Mouse (Mus musculus): Measurements from ENCODE around the gene Cdh13. TPM values are rescaled to one million over a fixed set of nuclear protein-coding genes. Genes with fewer than 3 reads are reported as not detected.
A peak's percentile ranks its signal among the peaks of the same experiment; 100 is the strongest.

The Cdh13 gene
- polyA plus RNA-seq, 1 experiment = 38.3 TPM

DNA sequence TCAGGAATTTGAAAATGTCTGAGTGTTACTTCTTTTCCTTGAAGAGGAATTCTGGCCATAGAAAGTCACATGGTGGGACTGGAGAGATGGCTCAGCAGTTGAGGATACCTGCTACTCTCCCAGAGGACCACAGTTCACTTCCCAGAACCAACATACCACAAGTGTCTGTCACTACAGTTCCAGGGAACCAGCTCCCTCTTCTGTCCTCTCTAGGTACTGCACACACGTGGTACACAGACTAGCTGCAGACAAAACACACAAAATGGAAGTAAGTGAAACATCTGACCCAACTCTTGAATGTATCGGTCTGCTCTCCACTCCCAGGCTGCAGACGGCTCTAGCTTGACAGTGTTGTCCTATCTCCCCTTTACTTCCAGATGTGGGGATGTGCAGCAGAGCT lies 633.0 kb downstream of the Cdh13 start:
- Histone ChIP-seq H3K27ac (ENCODE audit: insufficient read depth, low read length) (no peak overlapping the region), H3K4me1 (ENCODE audit: control insufficient read depth, insufficient read depth, low read length) (no peaks in the 10 kb centered on the region), H3K4me3 (ENCODE audit: insufficient read depth, low read length) (no peak overlapping the region)
- TF ChIP-seq CTCF (IDR thresholded peaks at IDR 0.05; ENCODE audit: extremely low read depth, insufficient read depth, low read length) = no peak

GRCm38 (mm10) chr8:118937412-118937811 lies 653.9 kb downstream of the Cdh13 start:
- TF ChIP-seq POLR2A (IDR thresholded peaks at IDR 0.05; ENCODE audit: extremely low read depth, insufficient read depth, low read length) (no peak), CTCF (IDR thresholded peaks at IDR 0.05; ENCODE audit: extremely low read depth, insufficient read depth, low read length) (no peak)
- H3K4me1 ChIP-seq (ENCODE audit: control insufficient read depth, insufficient read depth, low read length) = no peaks in the 10 kb centered on the region
- no peak overlapping the region for H3K27ac ChIP-seq (ENCODE audit: insufficient read depth, low read length)
- no peak overlapping the region for H3K4me3 ChIP-seq (ENCODE audit: insufficient read depth, low read length)

- H3K27ac ChIP-seq (ENCODE audit: insufficient read depth, low read length) = no peak overlapping the region
- TF ChIP-seq POLR2A (IDR thresholded peaks at IDR 0.05; ENCODE audit: extremely low read depth, insufficient read depth, low read length) = no peak
- TF ChIP-seq CTCF (IDR thresholded peaks at IDR 0.05; ENCODE audit: extremely low read depth, insufficient read depth, low read length) = no peak
- H3K4me3 ChIP-seq (ENCODE audit: insufficient read depth, low read length) = no peak overlapping the region
- H3K4me1 ChIP-seq (ENCODE audit: control insufficient read depth, insufficient read depth, low read length) = no peaks in the 10 kb centered on the region
Measured at GRCm38 (mm10) chr8:118938025-118938424, 654.5 kb downstream of the Cdh13 start.

- H3K4me3 ChIP-seq (ENCODE audit: insufficient read depth, low read length) = no peak overlapping the region
- TF ChIP-seq CTCF (IDR thresholded peaks at IDR 0.05; ENCODE audit: extremely low read depth, insufficient read depth, low read length) (no peak), POLR2A (IDR thresholded peaks at IDR 0.05; ENCODE audit: extremely low read depth, insufficient read depth, low read length) (no peak)
- no peak overlapping the region for H3K27ac ChIP-seq (ENCODE audit: insufficient read depth, low read length)
- H3K4me1 ChIP-seq (ENCODE audit: control insufficient read depth, insufficient read depth, low read length) = no peaks in the 10 kb centered on the region; the same call in 1 of the 2 replicates
Measured at GRCm38 (mm10) chr8:118951766-118952741, 668.5 kb downstream of the Cdh13 start.

GRCm38 (mm10) chr8:118956109-118956508 lies 672.6 kb downstream of the Cdh13 start:
- Histone ChIP-seq H3K27ac (ENCODE audit: insufficient read depth, low read length) (no peak overlapping the region), H3K4me3 (ENCODE audit: insufficient read depth, low read length) (no peak overlapping the region), H3K4me1 (ENCODE audit: control insufficient read depth, insufficient read depth, low read length) (no peaks in the 10 kb centered on the region)
- TF ChIP-seq CTCF (IDR thresholded peaks at IDR 0.05; ENCODE audit: extremely low read depth, insufficient read depth, low read length) (no peak), POLR2A (IDR thresholded peaks at IDR 0.05; ENCODE audit: extremely low read depth, insufficient read depth, low read length) (no peak)

GRCm38 (mm10) chr8:118961877-118962545 lies 678.5 kb downstream of the Cdh13 start:
- TF ChIP-seq POLR2A (IDR thresholded peaks at IDR 0.05; ENCODE audit: extremely low read depth, insufficient read depth, low read length) = no peak
- no peak for TF ChIP-seq CTCF (IDR thresholded peaks at IDR 0.05; ENCODE audit: extremely low read depth, insufficient read depth, low read length)
- Histone ChIP-seq H3K4me3 (ENCODE audit: insufficient read depth, low read length) (no peak overlapping the region), H3K27ac (ENCODE audit: insufficient read depth, low read length) (no peak overlapping the region), H3K4me1 (ENCODE audit: control insufficient read depth, insufficient read depth, low read length) (no peaks in the 10 kb centered on the region)

- H3K27ac ChIP-seq (ENCODE audit: insufficient read depth, low read length) = no peak overlapping the region
- H3K4me1 ChIP-seq (ENCODE audit: control insufficient read depth, insufficient read depth, low read length) = no peaks in the 10 kb centered on the region
- no peak for TF ChIP-seq CTCF (IDR thresholded peaks at IDR 0.05; ENCODE audit: extremely low read depth, insufficient read depth, low read length)
- TF ChIP-seq POLR2A (IDR thresholded peaks at IDR 0.05; ENCODE audit: extremely low read depth, insufficient read depth, low read length) = no peak
- no peak overlapping the region for H3K4me3 ChIP-seq (ENCODE audit: insufficient read depth, low read length)
Measured at GRCm38 (mm10) chr8:118965101-118965840, 681.7 kb downstream of the Cdh13 start.

GRCm38 (mm10) chr8:118968896-118969295 lies 685.4 kb downstream of the Cdh13 start:
- H3K27ac ChIP-seq (ENCODE audit: insufficient read depth, low read length) = no peak overlapping the region
- no peaks in the 10 kb centered on the region for H3K4me1 ChIP-seq (ENCODE audit: control insufficient read depth, insufficient read depth, low read length)
- no peak overlapping the region for H3K4me3 ChIP-seq (ENCODE audit: insufficient read depth, low read length)
- TF ChIP-seq CTCF (IDR thresholded peaks at IDR 0.05; ENCODE audit: extremely low read depth, insufficient read depth, low read length) (no peak), POLR2A (IDR thresholded peaks at IDR 0.05; ENCODE audit: extremely low read depth, insufficient read depth, low read length) (no peak)

DNA sequence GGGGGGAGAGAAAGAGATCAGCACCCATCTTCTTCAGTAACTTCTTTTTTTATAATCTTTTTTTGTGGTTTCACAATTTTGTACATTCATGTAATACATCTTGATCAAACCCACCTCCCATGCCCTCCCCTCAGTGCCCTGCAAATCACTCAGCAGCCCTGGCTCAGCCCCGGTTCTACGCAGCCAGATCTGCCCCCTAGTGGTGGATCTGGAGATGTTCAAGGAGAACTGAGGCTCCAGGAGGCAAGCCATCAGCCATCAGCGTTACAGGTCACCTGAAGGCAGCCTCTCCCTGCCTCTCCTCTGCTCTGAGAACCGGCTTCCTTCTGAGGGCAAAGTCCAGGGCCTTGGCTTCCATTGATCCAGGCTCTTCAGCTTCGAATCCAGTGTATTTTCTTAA lies 696.3 kb downstream of the Cdh13 start:
- TF ChIP-seq POLR2A (IDR thresholded peaks at IDR 0.05; ENCODE audit: extremely low read depth, insufficient read depth, low read length) (no peak), CTCF (IDR thresholded peaks at IDR 0.05; ENCODE audit: extremely low read depth, insufficient read depth, low read length) (peak; percentile 70)
- Histone ChIP-seq H3K4me1 (ENCODE audit: control insufficient read depth, insufficient read depth, low read length) (no peaks in the 10 kb centered on the region), H3K27ac (ENCODE audit: insufficient read depth, low read length) (no peak overlapping the region), H3K4me3 (ENCODE audit: insufficient read depth, low read length) (no peak overlapping the region)

Measured in cortical plate, adult 2 months (tissue).